Mouse (Mus musculus): ENCODE data around the gene Rps11. TPM values are rescaled to one million over a fixed set of nuclear protein-coding genes. Genes with fewer than 3 reads are reported as not detected.

The Rps11 gene
- total and polyA plus RNA-seq, 3 experiments, result 186 to 613 (median 534) TPM

GRCm38 (mm10) chr7:45091001-45091990 lies 32.9 kb downstream of the Rps11 start:
- 0 out of 2 replicates have a peak, but pooled peaks cover 1% of the 10 kb centered on the region for H3K4me1 ChIP-seq (ENCODE audit: control insufficient read depth, insufficient read depth, low read length)
- no peaks in the 10 kb centered on the region for H3K79me2 ChIP-seq (replicated peaks; ENCODE audit: control insufficient read depth, insufficient read depth, low read length)
- peak overlapping the region; percentile 32 for H3K4me3 ChIP-seq
- H3K36me3 ChIP-seq (ENCODE audit: control insufficient read depth, insufficient read depth, low read length), result no peaks in the 10 kb centered on the region
- peak overlapping the region; percentile 54 for H3K9ac ChIP-seq (ENCODE audit: low read depth, low read length)
- WGBS, result 19% methylated on average over 35 of the region's 35 CpGs
- H3K27me3 ChIP-seq (ENCODE audit: control insufficient read depth, insufficient read depth, low read length), result no peaks in the 10 kb centered on the region
- TF ChIP-seq CTCF (IDR thresholded peaks at IDR 0.05), result no peak
- no peak for TF ChIP-seq POLR2A (IDR thresholded peaks at IDR 0.05; ENCODE audit: insufficient read depth, low read depth, low read length)
- TF ChIP-seq EP300 (IDR thresholded peaks at IDR 0.05; ENCODE audit: insufficient read depth, low read depth, low read length), result no peak
- intact Hi-C loops (cut with DNase I), result no loop called here
- H3K27ac ChIP-seq, result peak overlapping the region; percentile 55
- no peak for DNase-seq

GRCm38 (mm10) chr7:45090251-45090977 lies 33.8 kb downstream of the Rps11 start:
- Histone ChIP-seq H3K79me2 (replicated peaks; ENCODE audit: control insufficient read depth, insufficient read depth, low read length) (no peaks in the 10 kb centered on the region), H3K27ac (no peak overlapping the region), H3K27me3 (ENCODE audit: control insufficient read depth, insufficient read depth, low read length) (no peaks in the 10 kb centered on the region), H3K4me3 (no peak overlapping the region), H3K9ac (ENCODE audit: low read depth, low read length) (no peak overlapping the region), H3K36me3 (ENCODE audit: control insufficient read depth, insufficient read depth, low read length) (no peaks in the 10 kb centered on the region), H3K4me1 (ENCODE audit: control insufficient read depth, insufficient read depth, low read length) (0 out of 2 replicates have a peak, but pooled peaks cover 1% of the 10 kb centered on the region)
- TF ChIP-seq CTCF (IDR thresholded peaks at IDR 0.05) (no peak), POLR2A (IDR thresholded peaks at IDR 0.05; ENCODE audit: insufficient read depth, low read depth, low read length) (no peak), EP300 (IDR thresholded peaks at IDR 0.05; ENCODE audit: insufficient read depth, low read depth, low read length) (no peak)
- 84% methylated on average over 13 of the region's 13 CpGs for WGBS
- intact Hi-C loops (cut with DNase I), result no loop called here
- DNase-seq, result no peak

GRCm38 (mm10) chr7:45088597-45088996 lies 35.6 kb downstream of the Rps11 start:
- H3K36me3 ChIP-seq (ENCODE audit: control insufficient read depth, insufficient read depth, low read length), result no peaks in the 10 kb centered on the region
- WGBS, result 94% methylated on average over 17 of the region's 17 CpGs
- intact Hi-C loops (cut with DNase I), result no loop called here

GRCm38 (mm10) chr7:45086084-45086483 lies 38.2 kb downstream of the Rps11 start:
- H3K79me2 ChIP-seq (replicated peaks; ENCODE audit: control insufficient read depth, insufficient read depth, low read length), result no peaks in the 10 kb centered on the region
- TF ChIP-seq CTCF (IDR thresholded peaks at IDR 0.05) (peak; percentile 29), POLR2A (IDR thresholded peaks at IDR 0.05; ENCODE audit: insufficient read depth, low read depth, low read length) (no peak)
- no peak overlapping the region for H3K27ac ChIP-seq
- H3K36me3 ChIP-seq (ENCODE audit: control insufficient read depth, insufficient read depth, low read length), result no peaks in the 10 kb centered on the region
- WGBS, result 76% methylated on average over 4 of the region's 4 CpGs
- peaks cover 4% of the 10 kb centered on the region for H3K4me1 ChIP-seq (ENCODE audit: control insufficient read depth, insufficient read depth, low read length)
- H3K9ac ChIP-seq (ENCODE audit: low read depth, low read length), result no peak overlapping the region
- no peak for DNase-seq
- intact Hi-C loops (cut with DNase I), result no loop called here
- H3K4me3 ChIP-seq, result no peak overlapping the region
- no peaks in the 10 kb centered on the region for H3K27me3 ChIP-seq (ENCODE audit: control insufficient read depth, insufficient read depth, low read length)

More at GRCm38 (mm10) chr7:45088597-45088996, 35.6 kb downstream of the Rps11 start:
- Histone ChIP-seq H3K27me3 (ENCODE audit: control insufficient read depth, insufficient read depth, low read length) (no peaks in the 10 kb centered on the region), H3K27ac (no peak overlapping the region), H3K79me2 (replicated peaks; ENCODE audit: control insufficient read depth, insufficient read depth, low read length) (no peaks in the 10 kb centered on the region), H3K9ac (ENCODE audit: low read depth, low read length) (no peak overlapping the region), H3K4me3 (no peak overlapping the region), H3K4me1 (ENCODE audit: control insufficient read depth, insufficient read depth, low read length) (0 out of 2 replicates have a peak, but pooled peaks cover 1% of the 10 kb centered on the region)
- no peak for TF ChIP-seq EP300 (IDR thresholded peaks at IDR 0.05; ENCODE audit: insufficient read depth, low read depth, low read length)
- TF ChIP-seq POLR2A (IDR thresholded peaks at IDR 0.05; ENCODE audit: insufficient read depth, low read depth, low read length), result no peak
- no peak for TF ChIP-seq CTCF (IDR thresholded peaks at IDR 0.05)
- no peak for DNase-seq

- 76% methylated on average over 22 of the region's 22 CpGs for WGBS
- Histone ChIP-seq H3K4me3 (no peak overlapping the region), H3K4me1 (ENCODE audit: control insufficient read depth, insufficient read depth, low read length) (peaks cover 6% of the 10 kb centered on the region), H3K27ac (peak overlapping the region; percentile 83), H3K27me3 (ENCODE audit: control insufficient read depth, insufficient read depth, low read length) (no peaks in the 10 kb centered on the region), H3K9ac (ENCODE audit: low read depth, low read length) (no peak overlapping the region), H3K79me2 (replicated peaks; ENCODE audit: control insufficient read depth, insufficient read depth, low read length) (no peaks in the 10 kb centered on the region), H3K36me3 (ENCODE audit: control insufficient read depth, insufficient read depth, low read length) (no peaks in the 10 kb centered on the region)
- no peak for DNase-seq
- intact Hi-C loops (cut with DNase I), result loop anchor here (2.0 kb wide), 1 partner anchor 19 kb away; the partner anchor contains the start of gene Fcgrt
- TF ChIP-seq EP300 (IDR thresholded peaks at IDR 0.05; ENCODE audit: insufficient read depth, low read depth, low read length), result no peak
- no peak for TF ChIP-seq POLR2A (IDR thresholded peaks at IDR 0.05; ENCODE audit: insufficient read depth, low read depth, low read length)
- no peak for TF ChIP-seq CTCF (IDR thresholded peaks at IDR 0.05)
Measured at GRCm38 (mm10) chr7:45083300-45083890, 40.8 kb downstream of the Rps11 start.
